Mouse (Mus musculus) testis, adult 2 months (tissue): ENCODE results near the gene Flt1.

ENCODE experiments used
- CTCF ChIP-seq: fragments of 200-500 bp; IDR thresholded peaks from 2 replicates; pipeline ENCODE4 v1.5.1; 2012; ENCODE audit warnings: low read depth, mild to moderate bottlenecking, inconsistent platforms, low read length, moderate library complexity; ENCODE audit not compliant: control insufficient read depth, insufficient read depth, insufficient replicate concordance
- POLR2A ChIP-seq: fragments of 200-500 bp; IDR thresholded peaks from 2 replicates; pipeline ENCODE4 v1.6.1; 2012; ENCODE audit warnings: low read depth, mild to moderate bottlenecking, inconsistent platforms, low read length, moderate library complexity; ENCODE audit not compliant: control insufficient read depth

- TF ChIP-seq POLR2A (no peak), CTCF (no peak)
These were observed 33.0 kb upstream of the Flt1 start for GRCm38 (mm10) chr5:147758640-147759319.
